Mouse (Mus musculus) telencephalon, adult 2 months (tissue): ENCODE measurements at regions not wholly inside any gene's neighbourhood (a gene's known extent, or its start where the extent isn't known, plus 50 kb on each side); places are given as distances from the start of the nearest gene placed in this dataset.

Experiments used
- DNase-seq: peaks from one replicate; pipeline ENCODE4 v3.0.0-alpha.2; 2011; ENCODE audit warnings: low read depth, low spot score

- DNase-seq, result peak; percentile 74
These were observed 264.3 kb downstream of the Spry2 start for GRCm38 (mm10) chr14:105632335-105632734.

DNA sequence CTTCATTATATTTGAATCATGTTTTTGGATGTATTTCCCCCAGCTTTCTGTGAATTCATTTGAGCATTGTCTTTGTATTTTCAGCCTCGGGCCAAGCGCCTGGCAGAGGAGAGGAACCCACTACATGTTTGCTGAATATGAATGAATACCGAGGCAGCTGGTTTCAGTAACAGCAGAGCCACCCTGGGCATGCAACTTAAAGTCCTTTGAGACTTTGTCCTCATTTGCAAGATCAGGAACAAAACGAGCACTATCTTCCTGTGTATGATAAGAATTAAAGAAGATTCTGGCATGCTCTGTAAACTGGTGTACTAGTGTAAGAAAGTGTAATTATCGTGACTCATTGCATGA, 265.0 kb downstream of the Spry2 start:
- peak; percentile 59 for DNase-seq

- DNase-seq, result peak; percentile 96
These were observed 265.5 kb downstream of the Spry2 start for GRCm38 (mm10) chr14:105630867-105631680.

DNA sequence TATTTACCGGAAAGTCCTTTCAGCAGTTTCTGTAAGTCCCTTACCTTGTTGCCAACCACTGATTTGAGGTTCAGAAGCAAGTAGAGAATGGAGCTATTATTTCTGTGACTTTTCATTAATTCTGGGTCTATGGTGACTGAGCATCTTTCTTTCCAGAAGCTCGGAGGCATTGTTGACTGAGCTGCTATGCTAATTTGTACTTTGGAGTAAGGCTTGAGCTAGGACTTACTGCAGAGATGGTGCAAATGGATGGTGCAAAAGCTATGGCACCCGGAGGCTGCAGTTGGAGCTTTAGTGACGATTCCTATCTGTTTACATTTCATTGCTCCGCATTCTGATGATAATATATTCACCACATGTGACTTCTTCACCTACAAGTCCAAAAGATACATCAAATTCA, 266.2 kb downstream of the Spry2 start:
- peak; percentile 21 for DNase-seq

- peak; percentile 40 for DNase-seq
These were observed 267.9 kb downstream of the Spry2 start for GRCm38 (mm10) chr14:105628673-105629072.

GRCm38 (mm10) chr14:105624387-105624786, 272.2 kb downstream of the Spry2 start:
- DNase-seq, result peak; percentile 33

DNA sequence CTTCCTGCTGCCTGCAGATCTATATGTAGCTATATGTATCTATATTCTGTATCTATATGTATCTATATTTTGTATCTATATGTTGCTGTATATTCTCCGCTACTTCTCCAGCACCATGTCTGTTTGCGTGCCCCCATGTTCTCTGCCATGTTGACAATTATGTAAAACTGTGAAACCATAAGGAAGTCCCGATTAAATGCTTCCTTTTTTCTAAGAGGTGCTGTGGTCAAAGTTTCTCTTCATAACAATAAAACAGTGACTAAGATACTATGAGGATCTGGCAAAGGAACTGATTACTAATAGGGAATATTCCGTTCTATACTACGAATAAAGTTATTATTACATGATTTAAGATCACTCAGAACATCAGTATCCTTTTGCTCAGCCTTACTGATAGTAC, 274.5 kb downstream of the Spry2 start:
- DNase-seq, result no peak

DNA sequence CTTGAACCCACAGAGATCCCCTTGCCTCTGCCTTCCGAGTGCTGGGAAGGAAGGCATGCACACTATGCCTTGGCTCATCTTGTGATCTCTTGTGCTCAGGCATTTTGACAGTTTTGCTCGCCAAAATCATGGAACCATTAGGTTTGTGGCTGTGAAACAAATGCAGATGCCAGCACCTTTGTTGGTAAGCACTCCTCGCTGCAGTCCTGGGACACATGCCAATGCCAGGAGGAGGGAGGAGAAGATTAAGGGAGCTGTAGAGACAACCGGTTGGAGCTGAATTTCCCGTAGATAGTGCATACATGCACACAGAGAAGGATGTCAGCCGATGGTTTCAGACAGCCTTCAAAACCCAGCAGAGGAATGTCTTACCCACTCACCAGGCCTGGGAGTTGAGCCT, 275.5 kb downstream of the Spry2 start:
- DNase-seq, result no peak

DNA sequence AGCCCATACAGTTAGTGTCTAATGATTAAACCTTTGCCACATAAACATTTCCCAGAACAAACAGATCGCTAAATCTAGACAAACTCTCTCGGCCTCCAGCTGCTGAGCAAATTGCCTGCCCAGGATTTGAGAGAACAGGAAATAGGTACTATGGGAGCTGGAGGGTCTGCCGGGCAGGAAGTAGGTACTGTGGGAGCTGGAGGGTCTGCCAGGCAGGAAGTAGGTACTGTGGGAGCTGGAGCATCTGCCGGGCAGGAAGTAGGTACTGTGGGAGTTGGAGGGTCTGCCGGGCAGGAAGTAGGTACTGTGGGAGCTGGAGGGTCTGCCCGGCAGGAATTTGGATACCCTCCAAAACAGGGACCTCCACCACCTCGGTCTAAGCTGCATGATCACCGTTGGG, 277.2 kb downstream of the Spry2 start:
- DNase-seq, result no peak

- DNase-seq, result no peak
These were observed 280.9 kb downstream of the Spry2 start for GRCm38 (mm10) chr14:105615766-105616165.

- DNase-seq, result no peak
These were observed 283.8 kb downstream of the Spry2 start for GRCm38 (mm10) chr14:105612794-105613193.

- DNase-seq, result no peak
These were observed 287.8 kb downstream of the Spry2 start for GRCm38 (mm10) chr14:105608804-105609203.

GRCm38 (mm10) chr14:105606551-105606950, 290.1 kb downstream of the Spry2 start:
- DNase-seq, result no peak

GRCm38 (mm10) chr14:105604451-105604850, 292.2 kb downstream of the Spry2 start:
- no peak for DNase-seq

- DNase-seq, result peak; percentile 69
These were observed 293.6 kb downstream of the Spry2 start for GRCm38 (mm10) chr14:105603047-105603461.

- DNase-seq, result peak; percentile 60
These were observed 296.8 kb downstream of the Spry2 start for GRCm38 (mm10) chr14:105599550-105600453.

DNA sequence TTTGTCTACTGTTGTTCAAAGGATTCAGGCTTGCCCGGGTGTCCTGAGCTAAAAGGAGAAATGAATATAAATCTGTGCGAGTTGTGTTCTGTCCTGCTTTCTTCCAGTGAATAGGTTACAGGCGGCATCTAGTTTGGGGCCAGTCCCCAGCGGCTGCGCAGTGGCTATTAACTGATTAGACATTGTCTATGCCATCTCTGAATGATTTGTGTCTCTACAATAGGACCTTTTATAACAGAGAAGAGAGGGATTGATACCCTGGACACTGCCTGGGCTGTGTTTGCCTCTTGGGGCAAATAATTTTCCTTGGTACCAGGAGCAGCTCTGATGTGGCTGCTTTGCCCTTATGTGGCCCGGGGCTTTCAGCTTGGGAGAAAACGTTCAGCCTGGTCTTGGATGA, 306.9 kb downstream of the Spry2 start:
- DNase-seq, result no peak

- DNase-seq, result no peak
These were observed 307.4 kb downstream of the Spry2 start for GRCm38 (mm10) chr14:105589261-105589660.

DNA sequence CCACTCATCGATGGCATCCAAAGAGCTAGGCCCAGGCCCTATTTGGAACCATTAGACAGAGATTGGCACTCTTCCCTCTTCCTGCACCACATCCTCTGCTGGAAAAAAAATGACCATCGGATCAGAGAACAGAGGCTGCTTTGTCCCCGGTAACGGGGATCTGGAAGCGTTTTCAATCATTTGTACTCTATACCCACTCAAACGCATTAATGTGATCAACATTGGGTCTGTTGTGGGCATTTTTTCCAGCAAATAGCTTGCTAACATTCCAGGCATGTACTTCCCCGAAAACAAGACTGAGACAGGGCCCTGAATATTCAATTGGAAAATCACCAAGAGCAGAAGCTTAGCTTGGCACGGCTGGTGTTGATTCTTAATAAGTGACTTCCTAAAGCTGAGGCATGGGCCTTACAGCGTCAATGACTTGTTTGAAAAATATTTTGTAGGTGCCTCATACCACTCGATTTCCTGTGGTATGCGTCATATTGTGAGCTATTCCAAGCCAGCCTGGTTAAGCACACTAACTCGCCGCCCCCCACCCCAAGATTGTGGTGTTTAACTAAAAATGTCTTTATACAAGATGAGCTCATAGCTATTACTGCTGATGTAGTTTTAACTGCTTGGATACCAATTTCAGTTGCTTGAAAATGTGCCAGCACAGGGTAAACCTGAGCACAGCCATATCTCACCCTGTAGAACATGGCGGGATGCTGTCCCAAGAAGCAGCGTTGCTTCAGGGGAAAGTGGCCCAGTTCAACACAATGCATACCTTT, 308.0 kb downstream of the Spry2 start:
- DNase-seq, result peak; percentile 83

GRCm38 (mm10) chr14:105588029-105588390, 308.6 kb downstream of the Spry2 start:
- no peak for DNase-seq

DNA sequence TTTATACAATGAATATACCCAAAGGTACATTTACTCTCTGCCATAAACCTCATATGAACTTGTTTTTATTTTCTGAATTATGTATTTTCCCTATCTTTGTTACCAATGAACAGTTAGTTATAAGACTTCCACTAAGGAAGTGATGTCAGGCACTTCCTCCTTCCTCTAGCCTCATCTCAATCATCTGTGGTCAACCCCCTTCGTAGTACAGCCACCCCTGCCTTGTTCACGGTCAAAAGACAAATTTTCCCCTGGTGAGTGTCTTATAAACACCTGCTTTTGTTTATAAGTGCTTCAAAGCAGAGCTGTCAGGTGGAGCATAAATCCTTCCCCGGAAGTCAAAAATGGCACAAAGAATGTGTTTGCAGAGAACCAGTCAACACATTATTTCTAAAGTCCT, 312.0 kb downstream of the Spry2 start:
- no peak for DNase-seq

DNA sequence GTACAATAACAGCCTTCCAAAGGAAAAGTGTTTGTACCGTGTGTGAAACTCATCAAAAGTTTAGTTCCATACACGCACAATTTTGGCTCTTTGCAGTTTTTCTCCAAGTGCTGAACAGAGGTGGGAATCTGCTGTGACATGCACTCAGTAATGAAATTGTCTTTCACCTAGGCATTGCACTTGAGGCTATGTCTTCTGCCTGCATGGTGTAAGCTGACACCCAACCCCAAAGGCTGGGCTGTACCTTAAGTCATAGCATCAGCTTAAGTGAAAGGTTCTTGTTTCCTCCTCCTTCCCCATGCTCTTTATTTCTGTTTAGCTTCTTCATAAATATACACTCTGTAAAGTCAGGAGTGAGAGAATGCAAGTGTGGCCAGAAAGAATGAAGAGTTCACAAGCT, 313.1 kb downstream of the Spry2 start:
- no peak for DNase-seq
